Mouse (Mus musculus): ENCODE data around the gene Tcf3. TPM values are rescaled to one million over a fixed set of nuclear protein-coding genes. Genes with fewer than 3 reads are reported as not detected.

Tcf3 gene
- polyA plus RNA-seq, 1 experiment from 2014 or later = 85.8 TPM

DNA sequence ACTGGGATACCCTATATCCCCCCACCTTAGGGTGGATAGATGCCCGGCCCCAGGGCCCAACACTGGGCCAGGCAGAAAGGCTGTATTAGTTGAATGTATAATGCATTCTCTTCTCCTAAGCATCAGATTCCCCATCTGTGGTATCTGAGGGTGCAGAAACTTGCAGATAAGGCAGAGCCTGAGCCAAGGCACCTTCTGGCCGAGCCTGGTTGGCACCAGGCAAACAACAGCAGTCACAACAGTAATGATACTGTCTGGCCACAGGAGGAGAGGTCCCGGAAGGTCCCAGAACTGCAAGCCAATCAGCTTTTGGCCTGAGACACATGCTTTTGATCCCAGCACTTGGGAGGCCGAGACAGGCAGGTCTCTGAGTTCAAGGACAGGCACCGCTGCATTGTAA is 22.2 kb upstream of the Tcf3 start:
- Histone ChIP-seq H3K4me2 (no peak overlapping the region), H3K9ac (no peak overlapping the region), H3K36me3 (no peaks in the 10 kb centered on the region), H3K4me3 (no peak overlapping the region), H3K4me1 (replicated peaks) (peaks cover under 1% of the 10 kb centered on the region; the same call in 1 of the 2 replicates), H3K9me3 (replicated peaks) (0 out of 2 replicates have a peak, but pooled peaks cover 5% of the 10 kb centered on the region), H3K27me3 (replicated peaks) (peaks cover 24% of the 10 kb centered on the region), H3K27ac (ENCODE audit: poor library complexity, severe bottlenecking) (no peak overlapping the region)
- no peak for ATAC-seq (ENCODE audit: insufficient number of reproducible peaks, low FRiP score)
- WGBS = 82% methylated on average over 5 of the region's 5 CpGs

DNA sequence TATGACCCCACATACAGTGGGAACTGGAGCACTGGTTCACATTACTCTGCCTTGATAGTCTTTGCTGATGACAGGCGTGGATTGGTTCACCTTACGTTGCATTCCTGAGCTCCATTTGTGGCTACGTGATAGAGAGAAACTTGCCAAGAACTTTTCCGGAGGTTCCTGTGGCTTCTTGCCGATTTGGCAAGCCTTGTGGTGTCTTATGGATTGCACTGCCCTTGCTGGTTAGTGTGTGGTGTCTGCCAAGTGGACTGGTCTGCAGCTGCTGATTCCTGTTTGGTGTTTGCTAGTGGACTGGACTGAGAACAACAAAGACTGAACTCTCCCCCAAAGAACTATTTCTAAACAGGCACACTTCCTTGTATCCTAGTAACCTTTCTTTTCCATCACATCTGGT is 21.3 kb upstream of the Tcf3 start:
- H3K27me3 ChIP-seq (replicated peaks) = peaks cover 28% of the 10 kb centered on the region
- H3K4me1 ChIP-seq (replicated peaks) = peaks cover 3% of the 10 kb centered on the region; the same call in 1 of the 2 replicates
- H3K4me2 ChIP-seq = no peak overlapping the region
- no peak overlapping the region for H3K27ac ChIP-seq (ENCODE audit: poor library complexity, severe bottlenecking)
- no peak overlapping the region for H3K9ac ChIP-seq
- 81% methylated on average over 5 of the region's 5 CpGs for WGBS
- no peaks in the 10 kb centered on the region for H3K36me3 ChIP-seq
- 0 out of 2 replicates have a peak, but pooled peaks cover 8% of the 10 kb centered on the region for H3K9me3 ChIP-seq (replicated peaks)
- no peak overlapping the region for H3K4me3 ChIP-seq
- ATAC-seq (ENCODE audit: insufficient number of reproducible peaks, low FRiP score) = no peak

- Histone ChIP-seq H3K27ac (ENCODE audit: poor library complexity, severe bottlenecking) (peak overlapping the region; percentile 10; the same call in 1 of the 2 replicates), H3K4me2 (no peak overlapping the region; the same call in 1 of the 2 replicates), H3K27me3 (replicated peaks) (peaks cover 33% of the 10 kb centered on the region), H3K9me3 (replicated peaks) (0 out of 2 replicates have a peak, but pooled peaks cover 8% of the 10 kb centered on the region), H3K4me1 (replicated peaks) (peaks cover 3% of the 10 kb centered on the region; the same call in 1 of the 2 replicates), H3K9ac (no peak overlapping the region), H3K36me3 (no peaks in the 10 kb centered on the region), H3K4me3 (no peak overlapping the region)
- WGBS = 30% methylated on average over 10 of the region's 10 CpGs
- peak; percentile 74 for ATAC-seq (ENCODE audit: insufficient number of reproducible peaks, low FRiP score)
Measured at GRCm38 (mm10) chr10:80453601-80454000, 20.2 kb upstream of the Tcf3 start.

- peaks cover 6% of the 10 kb centered on the region; the same call in 1 of the 2 replicates for H3K4me1 ChIP-seq (replicated peaks)
- H3K36me3 ChIP-seq = no peaks in the 10 kb centered on the region
- H3K27me3 ChIP-seq (replicated peaks) = peaks cover 49% of the 10 kb centered on the region
- peak overlapping the region; percentile 21; the same call in 1 of the 2 replicates for H3K4me2 ChIP-seq
- no peak overlapping the region for H3K9ac ChIP-seq
- H3K27ac ChIP-seq (ENCODE audit: poor library complexity, severe bottlenecking) = no peak overlapping the region
- H3K4me3 ChIP-seq = no peak overlapping the region
- H3K9me3 ChIP-seq (replicated peaks) = 0 out of 2 replicates have a peak, but pooled peaks cover 8% of the 10 kb centered on the region
- WGBS = 14% methylated on average over 6 of the region's 6 CpGs
- ATAC-seq (ENCODE audit: insufficient number of reproducible peaks, low FRiP score) = peak; percentile 82
Measured at GRCm38 (mm10) chr10:80450599-80450998, 17.2 kb upstream of the Tcf3 start.

GRCm38 (mm10) chr10:80445898-80446601 is 12.6 kb upstream of the Tcf3 start:
- H3K9me3 ChIP-seq (replicated peaks) = 0 out of 2 replicates have a peak, but pooled peaks cover 3% of the 10 kb centered on the region
- H3K4me3 ChIP-seq = no peak overlapping the region
- no peaks in the 10 kb centered on the region for H3K36me3 ChIP-seq
- no peak overlapping the region for H3K27ac ChIP-seq (ENCODE audit: poor library complexity, severe bottlenecking)
- H3K4me1 ChIP-seq (replicated peaks) = peaks cover 11% of the 10 kb centered on the region
- H3K4me2 ChIP-seq = peak overlapping the region; percentile 44
- H3K27me3 ChIP-seq (replicated peaks) = peaks cover 47% of the 10 kb centered on the region
- 0 out of 2 replicates have a peak overlapping the region, but pooled peaks have one; percentile 23 for H3K9ac ChIP-seq
- peak; percentile 35; the same call in 1 of the 2 replicates for ATAC-seq (ENCODE audit: insufficient number of reproducible peaks, low FRiP score)
- WGBS = 7% methylated on average over 26 of the region's 26 CpGs

DNA sequence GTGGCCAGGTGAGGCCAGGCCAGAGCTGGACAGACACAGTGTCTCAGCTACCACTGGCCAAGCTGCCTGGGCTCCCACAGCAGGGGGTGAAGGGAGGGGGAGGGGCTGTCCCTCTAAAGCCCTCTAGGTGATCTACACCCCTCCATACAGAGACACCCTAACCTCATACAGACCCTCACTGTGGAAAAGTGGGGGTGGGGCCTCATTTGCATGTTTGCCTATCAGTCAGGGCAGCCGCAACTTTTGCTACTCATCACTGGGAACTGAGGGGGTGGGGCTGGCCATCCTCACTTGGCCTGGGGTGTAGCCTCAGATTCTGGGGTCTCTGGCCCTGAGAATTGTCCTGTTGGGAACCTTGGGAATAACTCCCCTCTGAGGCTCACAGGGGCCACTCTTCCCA is 11.6 kb upstream of the Tcf3 start:
- Histone ChIP-seq H3K9me3 (replicated peaks) (0 out of 2 replicates have a peak, but pooled peaks cover 2% of the 10 kb centered on the region), H3K27ac (ENCODE audit: poor library complexity, severe bottlenecking) (no peak overlapping the region), H3K4me2 (no peak overlapping the region), H3K4me3 (no peak overlapping the region), H3K9ac (no peak overlapping the region), H3K36me3 (no peaks in the 10 kb centered on the region), H3K27me3 (replicated peaks) (peaks cover 40% of the 10 kb centered on the region), H3K4me1 (replicated peaks) (peaks cover 8% of the 10 kb centered on the region)
- WGBS = 33% methylated on average over 1 of the region's 1 CpGs
- peak; percentile 35; the same call in 1 of the 2 replicates for ATAC-seq (ENCODE audit: insufficient number of reproducible peaks, low FRiP score)

- H3K9me3 ChIP-seq (replicated peaks) = no peaks in the 10 kb centered on the region
- no peak overlapping the region for H3K4me2 ChIP-seq
- H3K4me1 ChIP-seq (replicated peaks) = peaks cover 8% of the 10 kb centered on the region
- H3K9ac ChIP-seq = no peak overlapping the region
- H3K36me3 ChIP-seq = no peaks in the 10 kb centered on the region
- 42% methylated on average over 5 of the region's 5 CpGs for WGBS
- no peak overlapping the region for H3K4me3 ChIP-seq
- H3K27ac ChIP-seq (ENCODE audit: poor library complexity, severe bottlenecking) = no peak overlapping the region
- no peak for ATAC-seq (ENCODE audit: insufficient number of reproducible peaks, low FRiP score)
- peaks cover 40% of the 10 kb centered on the region for H3K27me3 ChIP-seq (replicated peaks)
Measured at GRCm38 (mm10) chr10:80444339-80445045, 11.0 kb upstream of the Tcf3 start.

DNA sequence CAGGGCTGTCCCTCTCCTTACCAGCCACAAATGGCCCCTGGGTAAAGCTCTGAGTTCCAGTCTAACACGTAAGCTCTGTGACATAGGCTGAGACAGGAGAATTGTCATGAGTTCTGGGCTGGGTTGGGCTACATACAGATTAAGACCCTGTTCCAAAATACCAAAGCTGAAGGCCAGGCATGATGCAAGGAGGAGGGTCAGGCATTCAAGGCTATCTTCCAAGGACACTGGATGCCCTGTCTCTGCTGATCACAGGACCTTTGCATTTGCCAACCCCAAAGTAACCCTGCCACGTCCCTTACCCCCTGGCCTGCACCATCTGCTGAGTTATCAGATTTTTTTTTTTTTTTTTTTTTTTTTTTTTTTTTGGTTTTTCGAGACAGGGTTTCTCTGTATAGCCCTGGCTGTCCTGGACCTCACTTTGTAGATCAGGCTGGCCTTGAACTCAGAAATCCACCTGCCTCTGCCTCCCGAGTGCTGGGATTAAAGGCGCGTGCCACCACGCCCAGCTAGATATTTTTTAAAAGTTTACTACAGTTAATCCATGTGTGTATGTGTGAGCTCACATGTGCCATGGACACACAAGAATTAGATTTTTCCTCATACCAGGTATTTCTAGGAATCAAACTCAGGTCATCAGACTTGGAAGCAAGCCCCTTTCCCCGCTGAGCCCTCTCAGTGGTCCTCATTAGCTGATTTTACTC is 10.3 kb upstream of the Tcf3 start:
- Histone ChIP-seq H3K27me3 (replicated peaks) (peaks cover 40% of the 10 kb centered on the region), H3K36me3 (no peaks in the 10 kb centered on the region), H3K4me2 (no peak overlapping the region), H3K4me3 (no peak overlapping the region), H3K4me1 (replicated peaks) (peaks cover 8% of the 10 kb centered on the region), H3K27ac (ENCODE audit: poor library complexity, severe bottlenecking) (no peak overlapping the region), H3K9me3 (replicated peaks) (no peaks in the 10 kb centered on the region), H3K9ac (no peak overlapping the region)
- ATAC-seq (ENCODE audit: insufficient number of reproducible peaks, low FRiP score) = no peak
- 79% methylated on average over 8 of the region's 8 CpGs for WGBS

DNA sequence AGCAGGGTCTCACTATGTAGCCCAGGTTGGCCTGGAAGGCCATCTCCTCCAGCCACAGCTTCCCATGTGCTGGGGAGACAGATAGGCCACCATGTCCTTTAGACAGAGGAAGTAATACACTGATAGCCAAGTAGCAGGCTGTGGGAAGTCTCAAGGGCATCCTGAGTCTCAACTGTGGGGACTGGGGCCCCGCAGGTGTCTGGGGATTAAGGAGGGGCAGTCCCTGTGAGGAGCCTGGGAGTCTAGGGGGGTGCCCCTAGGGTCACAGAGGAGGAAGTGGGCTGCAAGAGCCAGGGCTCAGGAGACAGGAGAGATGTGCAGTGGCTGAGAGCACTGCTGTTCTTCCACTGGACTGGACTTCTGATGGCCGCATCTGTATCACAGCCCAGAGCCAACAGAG is 9.5 kb upstream of the Tcf3 start:
- Histone ChIP-seq H3K27ac (ENCODE audit: poor library complexity, severe bottlenecking) (no peak overlapping the region), H3K4me3 (no peak overlapping the region), H3K4me1 (replicated peaks) (peaks cover 8% of the 10 kb centered on the region), H3K4me2 (no peak overlapping the region), H3K36me3 (no peaks in the 10 kb centered on the region), H3K27me3 (replicated peaks) (peaks cover 39% of the 10 kb centered on the region), H3K9ac (no peak overlapping the region), H3K9me3 (replicated peaks) (no peaks in the 10 kb centered on the region)
- 49% methylated on average over 2 of the region's 2 CpGs for WGBS
- no peak for ATAC-seq (ENCODE audit: insufficient number of reproducible peaks, low FRiP score)

DNA sequence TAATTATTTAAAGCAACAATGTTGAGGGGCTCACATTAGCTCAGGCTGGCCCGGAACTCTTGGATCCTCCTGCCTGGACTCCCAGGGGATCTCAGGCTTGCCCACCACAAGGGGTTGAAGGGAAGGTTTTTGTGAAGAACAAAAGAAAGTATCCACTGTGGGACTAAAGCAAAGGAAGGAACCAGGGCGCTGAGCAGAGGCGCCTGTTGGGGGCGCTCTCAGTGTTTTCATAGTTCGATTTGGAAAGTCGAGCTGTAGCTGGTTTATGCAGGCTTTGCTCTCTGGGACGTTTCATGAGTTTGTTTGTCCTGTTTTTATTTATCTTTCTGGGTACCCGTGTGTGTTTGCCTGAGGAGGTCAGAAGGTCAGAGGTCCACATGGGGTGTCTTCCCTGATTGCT is 8.2 kb upstream of the Tcf3 start:
- no peak overlapping the region for H3K4me3 ChIP-seq

DNA sequence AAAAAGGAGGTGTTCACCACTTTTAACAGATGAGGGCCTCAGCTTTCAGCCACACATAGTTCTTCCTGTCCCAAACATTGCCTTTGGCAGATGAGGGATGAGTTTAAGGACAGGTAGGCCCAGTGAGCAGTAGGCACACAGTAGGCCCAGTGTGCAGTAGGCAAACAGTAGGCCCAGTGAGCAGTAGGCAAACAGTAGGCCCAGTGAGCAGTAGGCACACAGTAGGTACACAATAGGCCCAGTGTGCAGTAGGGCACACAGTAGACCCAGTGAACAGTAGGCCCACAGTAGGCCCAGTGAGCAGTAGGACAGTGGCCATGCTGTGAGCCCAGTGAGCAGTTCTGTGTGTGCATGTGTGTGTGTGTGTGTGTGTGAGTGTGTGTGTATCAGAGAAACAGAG is 6.6 kb upstream of the Tcf3 start:
- Histone ChIP-seq H3K27me3 (replicated peaks) (peaks cover 28% of the 10 kb centered on the region), H3K4me1 (replicated peaks) (peaks cover 14% of the 10 kb centered on the region), H3K27ac (ENCODE audit: poor library complexity, severe bottlenecking) (no peak overlapping the region), H3K4me3 (no peak overlapping the region), H3K4me2 (no peak overlapping the region), H3K9ac (no peak overlapping the region), H3K36me3 (no peaks in the 10 kb centered on the region), H3K9me3 (replicated peaks) (no peaks in the 10 kb centered on the region)
- no peak for ATAC-seq (ENCODE audit: insufficient number of reproducible peaks, low FRiP score)

More for the DNA sequence above, 8.2 kb upstream of the Tcf3 start:
- H3K4me2 ChIP-seq = no peak overlapping the region
- no peak overlapping the region for H3K9ac ChIP-seq
- H3K27me3 ChIP-seq (replicated peaks) = peaks cover 38% of the 10 kb centered on the region
- no peaks in the 10 kb centered on the region for H3K36me3 ChIP-seq
- ATAC-seq (ENCODE audit: insufficient number of reproducible peaks, low FRiP score) = no peak
- H3K4me1 ChIP-seq (replicated peaks) = peaks cover 9% of the 10 kb centered on the region
- no peak overlapping the region for H3K27ac ChIP-seq (ENCODE audit: poor library complexity, severe bottlenecking)
- no peaks in the 10 kb centered on the region for H3K9me3 ChIP-seq (replicated peaks)
- WGBS = 59% methylated on average over 8 of the region's 8 CpGs

All from heart, embryonic 12.5 days (tissue).